19 mouse cellular contexts compared by ENCODE assay signal in the genomic region with DNA sequence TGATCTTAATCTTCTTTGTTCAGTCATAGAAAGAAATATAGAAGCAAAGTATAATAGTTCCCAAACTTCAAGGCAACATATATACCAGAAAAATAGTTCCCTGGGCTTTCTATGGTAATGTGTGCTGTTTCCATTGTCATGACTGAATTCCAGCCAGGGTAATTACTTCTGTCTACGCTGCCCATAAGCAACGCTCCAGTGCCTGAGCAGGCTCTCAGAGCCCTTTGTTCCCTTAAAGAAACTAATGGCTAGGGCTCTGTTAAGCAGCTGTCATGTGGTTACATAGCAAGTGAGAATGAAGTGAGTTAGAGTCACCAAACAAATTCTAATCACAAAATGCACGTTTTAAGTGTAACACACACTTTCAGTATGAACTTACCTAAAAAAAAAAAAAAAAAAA.
DNase-seq lines count a peak whose midpoint lies in the region; ATAC-seq lines count a peak whose summit lies in the region.
"Had no signal": no experiment of that assay in that cellular context is flagged by ENCODE, and none has a peak within 500 bp of the region (broad histone marks: within the 10 kb centered on the region; RNA-seq: fewer than 3 reads in every experiment).

No protein-coding gene starts in this region.

- H3K27me3 ChIP-seq in neural tube, embryonic 12.5 days (replicated peaks), result no peaks in the 10 kb centered on the region
- no peaks in the 10 kb centered on the region for H3K27me3 ChIP-seq in hindbrain, embryonic 16.5 days (replicated peaks; ENCODE audit: control insufficient read depth, insufficient read depth, low read length)
- H3K27me3 ChIP-seq: heart, embryonic 13.5 days had no signal

- H3K4me3 ChIP-seq in neural tube, embryonic 12.5 days, result no peak overlapping the region
- H3K4me3 ChIP-seq in hindbrain, embryonic 16.5 days (ENCODE audit: low read length), result no peak overlapping the region
- H3K4me3 ChIP-seq: heart, embryonic 13.5 days had no signal

- H3K4me1 ChIP-seq in neural tube, embryonic 12.5 days, result no peaks in the 10 kb centered on the region
- H3K4me1 ChIP-seq in hindbrain, embryonic 16.5 days (ENCODE audit: control insufficient read depth, insufficient read depth, low read depth, low read length), result peaks cover 4% of the 10 kb centered on the region; the same call in 1 of the 2 replicates
- H3K4me1 ChIP-seq: heart, embryonic 13.5 days had no signal

- peak; percentile 75 for ATAC-seq in neural tube, embryonic 12.5 days (ENCODE audit: low FRiP score, low read depth)
- peak; percentile 34; the same call in 1 of the 2 replicates for ATAC-seq in hindbrain, embryonic 16.5 days

- WGBS in neural tube, embryonic 12.5 days, result 17% methylated on average over 3 of the region's 3 CpGs
- 27% methylated on average over 3 of the region's 3 CpGs for WGBS in hindbrain, embryonic 16.5 days

- no peak overlapping the region for H3K4me2 ChIP-seq in neural tube, embryonic 12.5 days (replicated peaks)
- no peak overlapping the region for H3K4me2 ChIP-seq in hindbrain, embryonic 16.5 days (ENCODE audit: low read length)
- H3K4me2 ChIP-seq: heart, embryonic 13.5 days; liver, embryonic 11.5 days had no signal

- no peak overlapping the region for H3K27ac ChIP-seq in neural tube, embryonic 12.5 days
- no peak overlapping the region for H3K27ac ChIP-seq in hindbrain, embryonic 16.5 days (ENCODE audit: low read depth, low read length)
- H3K27ac ChIP-seq: heart, embryonic 13.5 days; stomach, postnatal 0 days had no signal

- no peaks in the 10 kb centered on the region for H3K9me3 ChIP-seq in neural tube, embryonic 12.5 days
- H3K9me3 ChIP-seq in hindbrain, embryonic 16.5 days (ENCODE audit: control insufficient read depth, low read length), result no peaks in the 10 kb centered on the region
- H3K9me3 ChIP-seq: heart, embryonic 13.5 days had no signal

- no peaks in the 10 kb centered on the region for H3K36me3 ChIP-seq in neural tube, embryonic 12.5 days
- H3K36me3 ChIP-seq in hindbrain, embryonic 16.5 days (ENCODE audit: control insufficient read depth, insufficient read depth, low read length), result no peaks in the 10 kb centered on the region
- H3K36me3 ChIP-seq: heart, embryonic 13.5 days had no signal

- H3K9ac ChIP-seq in neural tube, embryonic 12.5 days, result no peak overlapping the region
- H3K9ac ChIP-seq in hindbrain, embryonic 16.5 days (ENCODE audit: low read depth, low read length), result no peak overlapping the region
- H3K9ac ChIP-seq: heart, embryonic 13.5 days had no signal

- DNase-seq in embryo, embryonic 10 days (ENCODE audit: low spot score), result peak; percentile 40
- DNase-seq in embryo, embryonic 9.5 days (ENCODE audit: extremely low spot score), result no peak
- DNase-seq in neural tube, embryonic 10.5 days (ENCODE audit: extremely low spot score, low spot score), result no peak
- no peak for DNase-seq in spleen, postnatal 10 days (ENCODE audit: low spot score in 2 of 2)
- no peak for DNase-seq in gastrocnemius, postnatal 4 days (ENCODE audit: low spot score in 2 of 2)
- no peak for DNase-seq in kidney, postnatal 36 days
- DNase-seq: cerebellum, adult 9-10 months; heart, adult 18-20 months; kidney, adult 8-10 months; kidney, postnatal 4 days; lung, adult 2 months; lung, postnatal 36 days; right cerebral cortex, postnatal 4 days; thymus, postnatal 14 days had no signal
